15 mouse cellular contexts compared by ENCODE assay signal in the genomic region with DNA sequence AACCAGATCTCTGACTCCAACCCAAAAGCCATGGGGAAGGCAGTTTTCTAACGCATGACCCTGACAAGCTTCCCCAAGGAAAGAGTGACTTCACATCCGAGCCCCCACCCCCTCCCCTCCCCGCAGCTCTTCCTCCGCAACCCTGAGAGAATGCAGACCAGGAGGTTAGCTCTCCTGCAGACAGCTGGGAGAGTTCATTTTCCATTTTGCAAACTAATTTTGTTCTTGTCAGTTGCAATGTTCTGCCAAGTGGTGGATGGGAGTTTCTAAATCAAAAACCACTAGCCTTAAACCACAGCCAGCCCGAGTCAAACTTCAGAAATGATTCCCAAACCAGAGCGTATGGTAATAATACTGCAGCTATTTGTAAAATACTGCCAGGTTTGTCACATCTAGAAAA. TPM values are rescaled to one million over a fixed set of nuclear protein-coding genes. Genes with fewer than 3 reads are reported as not detected.
DNase-seq lines count a peak whose midpoint lies in the region; ATAC-seq and TF ChIP-seq lines count a peak whose summit lies in the region.
"Had no signal": no experiment of that assay in that cellular context is flagged by ENCODE, and none has a peak within 500 bp of the region (broad histone marks: within the 10 kb centered on the region; RNA-seq: fewer than 3 reads in every experiment).

No protein-coding gene starts in this region.

- no peaks in the 10 kb centered on the region for H3K36me3 ChIP-seq in limb, embryonic 11.5 days (ENCODE audit: control insufficient read depth, insufficient read depth, low read length)

- H3K9ac ChIP-seq in limb, embryonic 11.5 days (ENCODE audit: low read length): no peak overlapping the region
- H3K9ac ChIP-seq: hindbrain, embryonic 12.5 days; liver, postnatal 0 days had no signal

- intact Hi-C loops in gastrocnemius, adult 2 months (cut with DNase I): loop anchor here (10.0 kb wide), 1 partner anchor 137 kb away; no protein-coding TSS in a partner anchor

- no peak overlapping the region for H3K4me2 ChIP-seq in limb, embryonic 11.5 days (ENCODE audit: low read depth, severe bottlenecking)
- H3K4me2 ChIP-seq: hindbrain, embryonic 12.5 days had no signal

- H3K27ac ChIP-seq in gastrocnemius, adult 2 months: peak overlapping the region; percentile 24; the same call in 1 of the 2 replicates
- peak overlapping the region; percentile 78 for H3K27ac ChIP-seq in layer of hippocampus, adult 2 months
- H3K27ac ChIP-seq in limb, embryonic 11.5 days (replicated peaks; ENCODE audit: low read depth, low read length): no peak overlapping the region
- H3K27ac ChIP-seq: hindbrain, embryonic 12.5 days had no signal

- WGBS in limb, embryonic 11.5 days: 49% methylated on average over 6 of the region's 6 CpGs

- peak; percentile 56; the same call in 1 of the 2 replicates for ATAC-seq in limb, embryonic 11.5 days (ENCODE audit: insufficient number of reproducible peaks, low FRiP score, low TSS enrichment, low read depth)
- ATAC-seq: liver, postnatal 0 days had no signal

- no peak for TF ChIP-seq CTCF in gastrocnemius, adult 2 months (IDR thresholded peaks at IDR 0.05)
- TF ChIP-seq CTCF in layer of hippocampus, adult 2 months (conservative IDR thresholded peaks at IDR 0.05): no peak

- no peak overlapping the region for H3K4me3 ChIP-seq in gastrocnemius, adult 2 months
- no peak overlapping the region for H3K4me3 ChIP-seq in layer of hippocampus, adult 2 months
- no peak overlapping the region for H3K4me3 ChIP-seq in limb, embryonic 11.5 days (ENCODE audit: low read depth, low read length)
- H3K4me3 ChIP-seq: hindbrain, embryonic 12.5 days had no signal

- H3K4me1 ChIP-seq in limb, embryonic 11.5 days (ENCODE audit: control insufficient read depth, insufficient read depth, low read length): peaks cover 18% of the 10 kb centered on the region
- H3K4me1 ChIP-seq: hindbrain, embryonic 12.5 days had no signal

- no peaks in the 10 kb centered on the region for H3K27me3 ChIP-seq in limb, embryonic 11.5 days (ENCODE audit: control insufficient read depth, insufficient read depth, low read length)
- H3K27me3 ChIP-seq: hindbrain, embryonic 12.5 days had no signal

- H3K9me3 ChIP-seq in limb, embryonic 11.5 days (ENCODE audit: control insufficient read depth, low read length): no peaks in the 10 kb centered on the region
- H3K9me3 ChIP-seq: hindbrain, embryonic 12.5 days had no signal

- DNase-seq in gastrocnemius, adult 2 months: no peak
- no peak for DNase-seq in gastrocnemius, postnatal 10 days
- DNase-seq in layer of hippocampus, adult 2 months (ENCODE audit: low spot score in 2 of 2): peak; percentile 46 to 66
- DNase-seq in layer of hippocampus, postnatal 10 days (ENCODE audit: low spot score in 2 of 2): no peak
- peak; percentile 70 for DNase-seq in brain, adult 2 months (ENCODE audit: low read depth, low spot score)
- DNase-seq in limb, embryonic 11.5 days (ENCODE audit: low spot score): peak; percentile 28
- no peak for DNase-seq in adrenal gland, adult 18-20 months (ENCODE audit: low spot score in 2 of 2)
- DNase-seq in spleen, postnatal 10 days (ENCODE audit: low spot score in 2 of 2): no peak
- DNase-seq: adrenal gland, adult 8-10 months; B cell, adult 2 months; liver, postnatal 0 days; spleen, adult 18-20 months had no signal

RNA-seq across cellular contexts. Expression of a gene that starts 39.6 kb away (rescaled TPM):
- total RNA-seq in gastrocnemius, adult 2 months (2021): not detected
- total RNA-seq in gastrocnemius, postnatal 10 days (2021): not detected
- total RNA-seq in layer of hippocampus, adult 2 months (2021): not detected
- total RNA-seq in layer of hippocampus, postnatal 10 days (2021): not detected
- not detected in 2 replicates for polyA plus RNA-seq in limb, embryonic 11.5 days (2014; fragmentation: Nextera tagmentation; extraction: Ambion mirVana)
- not detected for total RNA-seq in adrenal gland, adult 18-20 months (2021)
- total RNA-seq: adrenal gland, adult 8-10 months; layer of hippocampus, adult 8-10 months had no signal
- polyA plus RNA-seq: embryonic facial prominence, embryonic 11.5 days; hindbrain, embryonic 12.5 days; liver, postnatal 0 days had no signal

Comparison
In these comparisons a context has a peak if more than half of its experiments do, and no peak if none do; other contexts are left out.
1. DNase-seq: peak in layer of hippocampus, adult 2 months (2 of 2), brain, adult 2 months (single experiment) and limb, embryonic 11.5 days (single experiment); none in gastrocnemius, adult 2 months (single experiment), gastrocnemius, postnatal 10 days (single experiment), layer of hippocampus, postnatal 10 days (0 of 2), adrenal gland, adult 18-20 months (0 of 2) and spleen, postnatal 10 days (0 of 2).